Mouse (Mus musculus): ENCODE measurements around the gene Psen1. TPM values are rescaled to one million over a fixed set of nuclear protein-coding genes. Genes with fewer than 3 reads are reported as not detected.
A peak's percentile ranks its signal among the peaks of the same experiment; 100 is the strongest.

The Psen1 gene
- polyA plus RNA-seq (2012; rRNA removed), result 109 and 110 TPM in 2 replicates

DNA sequence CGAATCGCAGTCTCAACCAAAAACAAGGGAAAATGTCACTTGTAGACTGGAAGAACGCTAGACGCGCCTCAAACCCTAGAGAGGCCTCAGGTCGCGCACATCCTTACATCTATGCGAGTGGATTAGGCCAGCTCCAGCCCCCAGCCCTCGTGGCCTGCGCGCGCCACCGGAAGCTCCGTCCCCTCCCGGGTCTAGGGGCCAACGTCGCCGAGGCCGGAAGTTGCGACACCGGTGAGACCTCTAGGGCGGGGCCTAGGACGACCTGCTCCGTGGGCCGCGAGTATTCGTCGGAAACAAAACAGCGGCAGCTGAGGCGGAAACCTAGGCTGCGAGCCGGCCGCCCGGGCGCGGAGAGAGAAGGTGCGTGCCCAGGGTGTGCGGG, at the start of gene Psen1:
Gene Psen1 (plus strand): TSS at position 219 of the 382 bp plus-strand sequence.
- peak within 1 kb of the TSS; percentile 93 for H3K27ac ChIP-seq (ENCODE audit: control insufficient read depth, insufficient read depth, low read depth, low read length)
- peak within 1 kb of the TSS; percentile 100 for H3K4me3 ChIP-seq (ENCODE audit: control insufficient read depth, low read depth, low read length)
- TF ChIP-seq POLR2A (IDR thresholded peaks at IDR 0.05; ENCODE audit: control insufficient read depth, low read depth, low read length), result peak; percentile 94
- TF ChIP-seq CTCF (IDR thresholded peaks at IDR 0.05; ENCODE audit: control insufficient read depth, insufficient read depth, insufficient replicate concordance, low read depth, low read length), result no peak
- no peaks in the 10 kb centered on the region for H3K36me3 ChIP-seq (ENCODE audit: control insufficient read depth, insufficient read depth, low read length)
- H3K27me3 ChIP-seq (ENCODE audit: control insufficient read depth, insufficient read depth, low read length), result no peaks in the 10 kb centered on the region
- 0 out of 2 replicates have a peak, but pooled peaks cover 2% of the 10 kb centered on the region for H3K4me1 ChIP-seq (ENCODE audit: control insufficient read depth, insufficient read depth, low read length)

DNA sequence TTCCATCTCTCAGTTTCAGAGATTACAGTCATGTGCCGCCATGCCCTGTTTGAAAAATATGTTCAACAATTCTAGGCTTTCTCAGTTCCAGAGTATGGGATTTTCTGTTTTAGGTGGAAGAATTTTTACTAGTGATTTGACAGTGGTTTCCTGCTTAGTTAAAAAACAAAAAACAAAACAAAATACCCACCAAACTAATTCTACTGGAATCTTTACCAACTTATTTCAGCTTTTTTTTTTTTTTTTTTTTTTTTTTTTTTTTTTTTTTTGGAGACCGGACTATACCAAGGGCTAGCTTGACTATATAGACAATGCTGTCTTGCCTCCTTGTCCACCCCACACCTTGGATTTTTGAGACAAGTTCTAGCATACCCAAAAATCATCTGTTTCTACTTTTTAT, 46.7 kb upstream of the Psen1 start:
- Histone ChIP-seq H3K27me3 (ENCODE audit: control insufficient read depth, insufficient read depth, low read length) (no peaks in the 10 kb centered on the region), H3K4me3 (ENCODE audit: control insufficient read depth, low read depth, low read length) (no peak overlapping the region), H3K36me3 (ENCODE audit: control insufficient read depth, insufficient read depth, low read length) (0 out of 2 replicates have a peak, but pooled peaks cover 1% of the 10 kb centered on the region), H3K27ac (ENCODE audit: control insufficient read depth, insufficient read depth, low read depth, low read length) (no peak overlapping the region), H3K4me1 (ENCODE audit: control insufficient read depth, insufficient read depth, low read length) (no peaks in the 10 kb centered on the region)
- TF ChIP-seq CTCF (IDR thresholded peaks at IDR 0.05; ENCODE audit: control insufficient read depth, insufficient read depth, insufficient replicate concordance, low read depth, low read length), result no peak
- TF ChIP-seq POLR2A (IDR thresholded peaks at IDR 0.05; ENCODE audit: control insufficient read depth, low read depth, low read length), result no peak

DNA sequence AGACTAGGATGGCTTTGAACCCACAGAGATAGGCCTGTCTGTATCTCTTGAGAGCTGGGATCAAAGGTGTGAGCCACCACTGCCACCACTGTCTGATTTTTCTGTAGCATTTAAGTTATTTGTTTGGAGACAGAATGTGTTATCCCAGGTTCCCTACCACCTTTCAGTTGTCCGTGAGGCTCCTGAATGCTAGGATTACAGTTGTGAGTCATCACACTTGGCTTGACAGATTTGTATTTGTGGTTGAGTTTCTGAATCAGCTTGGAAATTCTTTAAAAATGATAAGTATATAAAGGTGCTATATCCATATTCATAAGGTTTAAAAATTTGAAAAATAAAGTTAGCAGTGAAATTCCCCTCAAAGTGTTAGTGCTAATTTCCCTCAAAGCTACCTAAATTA, 44.8 kb upstream of the Psen1 start:
- Histone ChIP-seq H3K4me1 (ENCODE audit: control insufficient read depth, insufficient read depth, low read length) (no peaks in the 10 kb centered on the region), H3K27ac (ENCODE audit: control insufficient read depth, insufficient read depth, low read depth, low read length) (no peak overlapping the region), H3K4me3 (ENCODE audit: control insufficient read depth, low read depth, low read length) (no peak overlapping the region), H3K36me3 (ENCODE audit: control insufficient read depth, insufficient read depth, low read length) (no peaks in the 10 kb centered on the region), H3K27me3 (ENCODE audit: control insufficient read depth, insufficient read depth, low read length) (no peaks in the 10 kb centered on the region)
- TF ChIP-seq POLR2A (IDR thresholded peaks at IDR 0.05; ENCODE audit: control insufficient read depth, low read depth, low read length) (no peak), CTCF (IDR thresholded peaks at IDR 0.05; ENCODE audit: control insufficient read depth, insufficient read depth, insufficient replicate concordance, low read depth, low read length) (no peak)

DNA sequence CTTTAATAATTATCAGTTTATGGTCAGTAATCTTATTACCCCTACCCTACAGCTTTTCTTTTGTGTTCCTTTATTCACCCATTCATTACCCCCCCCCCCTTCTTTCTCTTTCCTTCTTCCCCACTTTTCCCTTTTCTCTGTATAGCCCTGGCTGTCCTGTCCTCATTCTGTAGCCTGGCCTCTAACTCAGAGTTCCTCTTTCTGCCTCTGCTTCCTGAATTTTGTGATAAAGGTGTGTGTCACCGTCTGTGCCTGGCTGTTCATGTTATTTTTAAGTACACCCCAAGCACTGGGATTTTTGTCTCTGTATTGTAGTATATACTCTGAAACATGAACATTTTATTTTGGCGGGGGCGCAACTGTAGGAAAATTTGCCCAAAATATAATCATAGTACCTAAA, 37.6 kb upstream of the Psen1 start:
- peaks cover 1% of the 10 kb centered on the region for H3K36me3 ChIP-seq (ENCODE audit: control insufficient read depth, insufficient read depth, low read length)

DNA sequence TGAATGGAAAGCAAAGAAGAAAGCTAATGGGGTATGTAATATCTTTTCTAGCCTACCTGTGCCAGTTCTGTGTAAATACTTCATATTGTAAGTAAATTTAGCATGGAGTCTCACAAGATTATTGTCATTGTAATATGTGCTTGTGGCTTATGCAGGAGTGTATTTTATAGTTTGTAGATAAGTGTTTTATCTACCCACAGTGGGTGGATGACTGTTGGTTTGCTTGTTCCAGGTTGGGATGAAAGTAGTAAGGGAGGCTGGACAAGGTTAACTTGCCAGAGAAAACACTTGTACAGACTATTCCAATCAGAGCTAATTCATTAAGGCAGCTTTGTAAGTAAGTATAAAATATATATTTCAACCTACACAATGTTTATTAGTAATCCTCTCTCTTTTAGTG, 36.5 kb upstream of the Psen1 start:
- Histone ChIP-seq H3K27ac (ENCODE audit: control insufficient read depth, insufficient read depth, low read depth, low read length) (no peak overlapping the region), H3K4me1 (ENCODE audit: control insufficient read depth, insufficient read depth, low read length) (no peaks in the 10 kb centered on the region), H3K36me3 (ENCODE audit: control insufficient read depth, insufficient read depth, low read length) (peaks cover 1% of the 10 kb centered on the region), H3K27me3 (ENCODE audit: control insufficient read depth, insufficient read depth, low read length) (no peaks in the 10 kb centered on the region), H3K4me3 (ENCODE audit: control insufficient read depth, low read depth, low read length) (no peak overlapping the region)
- no peak for TF ChIP-seq CTCF (IDR thresholded peaks at IDR 0.05; ENCODE audit: control insufficient read depth, insufficient read depth, insufficient replicate concordance, low read depth, low read length)
- TF ChIP-seq POLR2A (IDR thresholded peaks at IDR 0.05; ENCODE audit: control insufficient read depth, low read depth, low read length), result no peak

More for the DNA sequence above, 37.6 kb upstream of the Psen1 start:
- H3K4me3 ChIP-seq (ENCODE audit: control insufficient read depth, low read depth, low read length), result no peak overlapping the region
- TF ChIP-seq POLR2A (IDR thresholded peaks at IDR 0.05; ENCODE audit: control insufficient read depth, low read depth, low read length) (no peak), CTCF (IDR thresholded peaks at IDR 0.05; ENCODE audit: control insufficient read depth, insufficient read depth, insufficient replicate concordance, low read depth, low read length) (no peak)
- no peaks in the 10 kb centered on the region for H3K4me1 ChIP-seq (ENCODE audit: control insufficient read depth, insufficient read depth, low read length)
- no peaks in the 10 kb centered on the region for H3K27me3 ChIP-seq (ENCODE audit: control insufficient read depth, insufficient read depth, low read length)
- no peak overlapping the region for H3K27ac ChIP-seq (ENCODE audit: control insufficient read depth, insufficient read depth, low read depth, low read length)

DNA sequence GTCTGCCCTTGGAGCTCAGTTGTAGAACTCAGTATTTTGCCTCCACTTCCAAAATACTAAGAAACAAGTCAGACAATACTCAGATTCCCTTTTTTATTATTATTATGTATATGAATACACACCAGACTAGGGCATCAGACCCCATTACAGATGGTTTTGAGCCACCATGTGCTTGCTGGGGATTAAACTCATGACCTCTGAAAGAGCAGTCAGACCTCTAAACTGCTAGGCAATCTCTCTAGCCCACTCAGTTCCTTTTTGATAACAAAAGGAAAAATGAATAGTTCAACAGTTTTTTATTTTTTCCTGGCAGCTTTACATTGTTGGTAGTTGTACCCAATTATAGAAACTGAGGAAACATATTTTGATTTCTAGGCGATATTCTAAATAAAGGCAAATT, 2.5 kb upstream of the Psen1 start:
- no peak for TF ChIP-seq POLR2A (IDR thresholded peaks at IDR 0.05; ENCODE audit: control insufficient read depth, low read depth, low read length)

DNA sequence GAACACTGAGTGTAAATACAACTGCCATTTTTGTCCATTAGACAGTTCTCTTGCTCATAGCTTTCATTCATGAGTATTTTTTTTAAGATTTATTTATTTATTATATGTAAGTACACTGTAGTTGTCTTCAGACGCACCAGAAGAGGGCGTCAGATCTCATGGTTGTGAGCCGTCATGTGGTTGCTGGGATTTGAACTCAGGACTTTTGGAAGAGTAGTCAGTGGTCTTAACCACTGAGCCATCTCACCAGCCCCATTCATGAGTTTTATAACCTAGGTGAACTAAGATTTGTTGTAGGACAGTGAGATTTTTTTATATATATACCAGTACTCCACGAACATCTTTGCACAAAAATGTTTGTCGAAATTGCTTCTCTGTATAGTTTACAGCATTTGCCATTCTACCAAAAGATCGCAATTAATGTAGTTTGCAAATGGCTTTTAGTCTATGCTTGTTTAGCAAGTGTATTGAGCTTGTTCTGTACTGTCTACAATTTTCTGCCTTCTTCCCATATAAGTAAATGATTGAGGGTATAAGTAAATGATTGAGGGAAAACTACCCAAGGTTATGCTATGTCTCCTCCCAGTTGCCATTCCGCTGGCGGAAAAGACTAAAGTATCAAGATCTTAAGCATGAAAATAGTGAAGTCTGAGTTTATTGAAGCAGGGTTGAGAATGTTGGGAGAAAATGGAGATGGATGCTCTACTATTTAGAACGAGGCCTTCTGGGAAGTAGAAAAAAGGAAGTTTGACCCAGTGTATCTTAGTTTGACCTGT, 1.2 kb upstream of the Psen1 start:
- Histone ChIP-seq H3K4me3 (ENCODE audit: control insufficient read depth, low read depth, low read length) (no peak overlapping the region), H3K36me3 (ENCODE audit: control insufficient read depth, insufficient read depth, low read length) (no peaks in the 10 kb centered on the region), H3K4me1 (ENCODE audit: control insufficient read depth, insufficient read depth, low read length) (0 out of 2 replicates have a peak, but pooled peaks cover 2% of the 10 kb centered on the region), H3K27ac (ENCODE audit: control insufficient read depth, insufficient read depth, low read depth, low read length) (no peak overlapping the region; the same call in 1 of the 2 replicates), H3K27me3 (ENCODE audit: control insufficient read depth, insufficient read depth, low read length) (no peaks in the 10 kb centered on the region)
- TF ChIP-seq POLR2A (IDR thresholded peaks at IDR 0.05; ENCODE audit: control insufficient read depth, low read depth, low read length) (no peak), CTCF (IDR thresholded peaks at IDR 0.05; ENCODE audit: control insufficient read depth, insufficient read depth, insufficient replicate concordance, low read depth, low read length) (no peak)

More for the DNA sequence above, 2.5 kb upstream of the Psen1 start:
- H3K4me1 ChIP-seq (ENCODE audit: control insufficient read depth, insufficient read depth, low read length), result 0 out of 2 replicates have a peak, but pooled peaks cover 2% of the 10 kb centered on the region
- no peak overlapping the region for H3K4me3 ChIP-seq (ENCODE audit: control insufficient read depth, low read depth, low read length)
- no peaks in the 10 kb centered on the region for H3K36me3 ChIP-seq (ENCODE audit: control insufficient read depth, insufficient read depth, low read length)
- H3K27me3 ChIP-seq (ENCODE audit: control insufficient read depth, insufficient read depth, low read length), result no peaks in the 10 kb centered on the region
- H3K27ac ChIP-seq (ENCODE audit: control insufficient read depth, insufficient read depth, low read depth, low read length), result no peak overlapping the region
